Mouse (Mus musculus) urinary bladder, postnatal 36 days (tissue): ENCODE results near the gene Ccl28.
A peak's percentile ranks its signal among the peaks of the same experiment; 100 is the strongest.
"Not testable (repeated sequence)": the region's sequence is repeated elsewhere in the genome, so short reads cannot be mapped to it uniquely, and the experiment has no call there.

ENCODE experiments used
- DNase-seq, 2 experiments: peaks; one replicate each; pipeline ENCODE4 v3.0.0; 2022; ENCODE audit warnings: low spot score in 2 of 2, mixed read lengths in 1 of 2

Ccl28 gene

GRCm38 (mm10) chr13:119648891-119649698 is 25.5 kb downstream of the Ccl28 start:
- no peak for DNase-seq

- DNase-seq: no peak
Measured at GRCm38 (mm10) chr13:119649699-119650046, 26.1 kb downstream of the Ccl28 start.

- no peak for DNase-seq
Measured at GRCm38 (mm10) chr13:119654734-119655133, 31.1 kb downstream of the Ccl28 start.

- DNase-seq: no peak
Measured at GRCm38 (mm10) chr13:119656246-119656645, 32.6 kb downstream of the Ccl28 start.

- DNase-seq: no peak
Measured at GRCm38 (mm10) chr13:119656846-119657416, 33.3 kb downstream of the Ccl28 start.

- not testable (repeated sequence) for DNase-seq
Measured at GRCm38 (mm10) chr13:119661420-119661819, 37.8 kb downstream of the Ccl28 start.

GRCm38 (mm10) chr13:119678794-119679193 is 55.2 kb downstream of the Ccl28 start:
- no peak for DNase-seq

GRCm38 (mm10) chr13:119679721-119680120 is 56.1 kb downstream of the Ccl28 start:
- no peak for DNase-seq

- DNase-seq: no peak
Measured at GRCm38 (mm10) chr13:119681161-119681560, 57.5 kb downstream of the Ccl28 start.

GRCm38 (mm10) chr13:119684416-119685177 is 61.0 kb downstream of the Ccl28 start:
- no peak for DNase-seq

GRCm38 (mm10) chr13:119689709-119690038 is 66.1 kb downstream of the Ccl28 start:
- DNase-seq: no peak

- DNase-seq: peak; percentile 94 to 99
Measured at GRCm38 (mm10) chr13:119690039-119690728, 66.6 kb downstream of the Ccl28 start, which contains the start of gene Hmgcs1. Hmgcs1 (plus strand) TSS chr13:119690379.

GRCm38 (mm10) chr13:119690876-119691620 is 67.4 kb downstream of the Ccl28 start:
- no peak for DNase-seq

- not testable (repeated sequence) for DNase-seq
Measured at GRCm38 (mm10) chr13:119691958-119692357, 68.3 kb downstream of the Ccl28 start.

GRCm38 (mm10) chr13:119695676-119696075 is 72.1 kb downstream of the Ccl28 start:
- DNase-seq: peak in 1 of 2 experiments; percentile 35

GRCm38 (mm10) chr13:119696496-119696895 is 72.9 kb downstream of the Ccl28 start:
- DNase-seq: no peak

GRCm38 (mm10) chr13:119698436-119698835 is 74.8 kb downstream of the Ccl28 start:
- no peak for DNase-seq
